Mouse (Mus musculus): Measurements from ENCODE around the gene Pithd1. TPM values are rescaled to one million over a fixed set of nuclear protein-coding genes. Genes with fewer than 3 reads are reported as not detected.
A peak's percentile ranks its signal among the peaks of the same experiment; 100 is the strongest.
"Not testable (repeated sequence)": the region's sequence is repeated elsewhere in the genome, so short reads cannot be mapped to it uniquely, and the experiment has no call there.

Gene Pithd1
- total RNA-seq, 2 experiments from 2014 or later: 25.3 to 26.3 TPM

DNA sequence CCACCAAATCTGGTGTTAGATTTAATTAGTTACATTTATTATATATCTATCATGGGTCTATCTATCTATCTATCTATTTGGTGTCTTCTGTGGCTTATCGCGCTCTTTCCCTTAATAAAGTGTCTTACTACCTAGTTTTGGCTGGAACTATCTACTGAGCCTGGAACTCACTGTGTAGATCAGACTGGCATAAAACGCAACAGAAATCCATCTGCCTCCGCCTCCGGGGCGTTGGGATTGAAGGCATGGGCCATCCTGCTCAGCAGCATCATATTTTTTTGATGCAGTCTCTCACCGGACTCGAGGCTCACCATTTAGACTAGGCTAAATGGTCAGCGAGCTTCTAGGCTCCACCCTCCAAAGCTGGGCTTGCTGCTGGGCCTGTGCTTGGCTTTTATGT lies 650 bp upstream of the Pithd1 start:
- no peak for DNase-seq (ENCODE audit: low spot score)

GRCm38 (mm10) chr4:135986301-135986942 lies 642 bp downstream of the Pithd1 start:
- peak; percentile 15 for DNase-seq (ENCODE audit: low spot score)

DNA sequence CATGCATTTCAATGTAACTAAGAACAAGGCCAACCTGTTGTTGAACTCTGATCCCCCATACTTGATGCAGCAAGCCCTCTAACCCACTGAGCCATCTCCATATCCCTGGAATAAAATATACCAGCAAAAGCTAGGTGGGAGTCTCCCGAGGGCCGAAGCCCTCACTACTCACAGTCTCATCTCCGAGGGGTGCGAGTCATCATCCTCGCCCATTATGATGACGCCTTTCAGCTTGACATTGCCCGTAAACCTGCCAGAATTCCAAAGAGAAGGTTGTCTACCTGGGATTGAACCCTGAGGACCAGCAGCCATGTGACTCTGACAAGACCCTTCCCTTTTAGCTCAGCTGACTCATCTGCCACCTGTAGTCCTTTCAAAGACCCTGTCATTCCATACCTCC lies 1.3 kb downstream of the Pithd1 start:
- no peak for DNase-seq (ENCODE audit: low spot score)

- no peak for DNase-seq (ENCODE audit: low spot score)
Measured at GRCm38 (mm10) chr4:135985193-135985592, 1.9 kb downstream of the Pithd1 start.

- no peak for DNase-seq (ENCODE audit: low spot score)
Measured at GRCm38 (mm10) chr4:135984556-135984955, 2.5 kb downstream of the Pithd1 start.

DNA sequence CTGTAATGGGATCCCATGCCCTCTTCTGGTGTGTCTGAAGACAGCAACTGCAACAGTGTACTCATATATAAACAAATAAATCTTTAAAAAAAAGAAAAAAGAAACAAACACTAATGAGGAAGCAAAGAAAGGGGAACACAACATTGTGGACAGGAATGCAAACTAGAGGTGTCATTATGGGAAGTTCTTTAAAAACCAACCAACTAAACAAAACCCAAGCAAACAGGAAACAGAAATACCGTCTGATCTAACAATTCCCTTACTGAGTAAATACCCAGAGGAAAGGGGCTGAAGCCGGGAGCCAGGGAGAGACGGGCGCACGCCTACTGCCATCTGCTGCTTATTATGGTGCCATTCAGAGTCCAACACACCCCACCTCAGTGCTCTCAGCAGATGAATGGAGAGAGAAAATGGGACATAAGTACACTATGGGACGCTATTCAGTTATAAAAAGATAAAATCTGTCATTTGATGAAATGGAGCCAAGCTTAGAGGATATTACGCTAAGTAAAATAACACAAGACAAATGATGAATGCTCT lies 5.5 kb downstream of the Pithd1 start:
- DNase-seq (ENCODE audit: low spot score): no peak

DNA sequence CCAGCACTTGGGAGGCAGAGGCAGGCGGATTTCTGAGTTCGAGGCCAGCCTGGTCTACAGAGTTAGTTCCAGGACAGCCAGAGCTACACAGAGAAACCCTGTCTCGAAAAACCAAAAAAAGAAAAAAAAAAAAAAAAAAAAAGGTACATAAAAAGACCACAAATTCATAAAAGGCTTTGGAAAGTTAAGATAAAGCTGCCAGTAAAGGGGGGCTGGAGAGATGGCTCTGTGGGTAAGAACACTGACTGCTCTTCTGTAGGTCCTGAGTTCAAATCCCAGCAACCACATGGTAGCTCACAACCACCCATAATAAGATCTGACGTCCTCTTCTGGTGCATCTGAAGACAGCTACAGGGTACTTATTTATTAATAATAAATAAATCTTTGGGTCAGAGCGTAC lies 6.8 kb downstream of the Pithd1 start:
- not testable (repeated sequence) for DNase-seq (ENCODE audit: low spot score)

- no peak for DNase-seq (ENCODE audit: low spot score)
Measured at GRCm38 (mm10) chr4:135976146-135976545, 10.9 kb downstream of the Pithd1 start.

DNA sequence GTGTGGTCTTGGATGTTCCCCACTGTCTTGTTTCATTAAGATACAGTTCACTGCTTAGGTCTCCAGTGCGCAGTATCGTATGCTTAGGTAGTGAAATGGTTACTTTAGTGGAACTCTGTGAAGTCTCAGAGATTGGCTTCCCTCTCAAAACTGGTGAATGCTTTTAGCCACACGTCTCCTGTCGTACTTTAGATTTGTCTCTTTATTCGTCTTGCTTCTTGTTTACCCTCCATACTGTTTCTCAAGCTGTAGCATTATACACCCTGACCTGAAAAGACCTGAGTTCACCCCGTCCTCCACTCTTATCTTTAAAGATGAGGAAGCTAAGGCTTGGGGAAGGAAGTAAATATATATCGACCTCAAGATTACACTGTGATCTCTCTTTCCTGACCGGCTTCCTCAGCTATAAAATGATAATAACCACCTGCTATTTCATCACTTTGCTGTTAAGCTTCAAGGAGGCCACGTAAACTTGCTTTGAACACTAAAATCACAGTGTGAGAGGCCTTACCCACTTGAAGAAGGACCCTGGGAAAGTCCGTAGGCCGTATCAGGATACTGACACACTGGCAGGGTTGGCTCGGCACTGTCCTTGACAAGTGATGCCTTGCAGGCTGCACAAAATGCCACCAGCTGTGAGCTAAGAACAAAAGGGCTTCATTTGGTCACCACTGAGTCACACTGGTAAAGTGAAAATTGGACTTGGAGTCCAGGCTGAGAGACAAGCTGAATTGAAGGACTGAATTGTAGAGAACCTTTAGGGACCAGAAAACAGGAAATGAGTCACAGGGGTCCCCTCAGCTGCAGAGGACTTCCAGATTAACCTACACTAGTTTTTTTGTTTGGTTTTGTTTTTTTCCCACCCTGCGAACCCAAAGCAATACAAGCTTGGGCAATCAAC lies 13.9 kb downstream of the Pithd1 start:
- DNase-seq (ENCODE audit: low spot score): no peak

DNA sequence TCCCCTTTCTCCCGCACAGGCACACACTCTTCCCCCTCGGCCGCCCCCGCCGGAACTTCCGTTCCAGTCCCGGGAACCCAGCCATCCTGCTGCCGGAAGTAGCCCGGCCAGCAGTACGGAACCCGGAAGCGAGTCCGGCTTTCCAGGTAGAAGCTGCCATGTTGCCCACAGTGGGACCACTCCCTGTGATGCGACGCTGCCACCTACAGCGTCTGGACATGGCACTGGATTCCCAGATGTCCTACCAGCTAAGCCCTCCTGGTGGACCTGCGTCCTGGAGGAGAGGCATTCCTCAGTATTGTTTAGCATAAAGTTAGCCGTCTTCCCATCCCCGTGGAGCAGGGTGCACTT lies 14.5 kb downstream of the Pithd1 start, which contains the start of gene Lypla2:
Lypla2 (minus strand) TSS at position 71 of the 351 bp plus-strand sequence.
- DNase-seq (ENCODE audit: low spot score): peak; percentile 91

GRCm38 (mm10) chr4:135971805-135972555 lies 15.1 kb downstream of the Pithd1 start:
- DNase-seq (ENCODE audit: low spot score): no peak

DNA sequence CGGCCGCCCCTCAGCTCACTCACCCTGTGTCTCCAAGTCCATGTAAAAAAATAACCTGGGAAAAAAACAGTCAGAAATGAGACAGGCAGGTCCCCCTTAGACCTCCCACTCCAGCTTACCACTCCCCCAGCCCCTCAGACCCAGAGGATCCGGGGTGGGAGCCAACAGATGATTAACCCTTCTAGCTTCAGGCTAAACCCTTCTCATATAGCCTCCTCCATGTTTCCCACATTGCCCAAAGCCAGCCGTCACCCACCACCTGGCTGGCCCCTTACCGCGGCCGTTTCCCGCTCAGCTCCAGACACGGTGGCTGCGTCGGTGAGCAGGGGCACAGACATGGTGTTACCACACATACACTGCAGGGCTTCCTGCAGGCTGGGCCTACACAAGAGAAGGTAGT lies 16.5 kb downstream of the Pithd1 start:
- no peak for DNase-seq (ENCODE audit: low spot score)

- no peak for DNase-seq (ENCODE audit: low spot score)
Measured at GRCm38 (mm10) chr4:135969070-135969750, 17.9 kb downstream of the Pithd1 start.

- no peak for DNase-seq (ENCODE audit: low spot score)
Measured at GRCm38 (mm10) chr4:135968271-135968869, 18.7 kb downstream of the Pithd1 start.

DNA sequence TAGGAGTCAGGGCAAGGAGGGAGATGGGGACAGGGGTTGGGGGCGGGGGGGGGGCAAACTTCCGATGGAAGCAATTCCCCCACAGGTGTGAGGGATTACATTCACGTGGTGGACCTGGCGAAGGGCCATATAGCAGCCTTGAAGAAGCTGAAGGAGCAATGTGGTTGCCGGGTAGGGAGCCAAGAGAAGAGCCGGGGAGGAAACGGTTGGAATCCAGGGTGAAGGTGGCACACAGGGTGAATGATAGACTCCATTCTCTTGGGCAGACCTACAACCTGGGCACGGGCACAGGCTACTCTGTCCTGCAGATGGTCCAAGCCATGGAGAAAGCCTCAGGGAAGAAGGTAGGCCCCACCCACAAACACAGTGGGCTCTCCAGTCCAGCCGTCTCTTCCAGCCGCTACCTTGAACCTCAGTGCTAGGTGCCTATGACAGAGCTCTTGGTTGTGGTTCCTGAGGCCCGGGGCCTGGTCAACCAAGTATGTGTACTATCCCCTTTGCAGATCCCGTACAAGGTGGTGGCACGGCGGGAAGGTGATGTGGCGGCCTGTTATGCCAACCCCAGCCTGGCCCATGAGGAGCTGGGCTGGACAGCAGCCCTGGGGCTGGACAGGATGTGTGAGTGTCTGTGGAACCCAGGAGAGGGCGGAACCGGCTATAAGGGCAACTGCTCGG lies 19.8 kb downstream of the Pithd1 start:
- DNase-seq (ENCODE audit: low spot score): no peak

DNA sequence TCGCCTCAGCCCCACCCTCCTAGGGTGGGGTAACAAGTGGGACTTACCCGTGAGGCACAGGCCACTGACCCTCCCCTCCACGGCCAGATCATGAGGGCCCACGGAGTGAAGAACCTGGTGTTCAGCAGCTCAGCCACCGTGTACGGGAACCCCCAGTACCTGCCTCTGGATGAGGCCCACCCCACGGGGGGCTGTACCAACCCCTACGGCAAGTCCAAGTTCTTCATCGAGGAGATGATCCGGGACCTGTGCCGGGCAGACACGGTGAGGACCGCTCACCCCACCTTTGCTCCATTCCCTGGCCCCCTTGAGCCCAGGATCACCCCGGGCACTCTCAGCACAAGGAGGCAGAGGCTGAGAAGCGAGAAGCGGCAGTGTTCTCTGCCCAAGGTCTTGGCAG lies 20.8 kb downstream of the Pithd1 start:
- no peak for DNase-seq (ENCODE audit: low spot score)

DNA sequence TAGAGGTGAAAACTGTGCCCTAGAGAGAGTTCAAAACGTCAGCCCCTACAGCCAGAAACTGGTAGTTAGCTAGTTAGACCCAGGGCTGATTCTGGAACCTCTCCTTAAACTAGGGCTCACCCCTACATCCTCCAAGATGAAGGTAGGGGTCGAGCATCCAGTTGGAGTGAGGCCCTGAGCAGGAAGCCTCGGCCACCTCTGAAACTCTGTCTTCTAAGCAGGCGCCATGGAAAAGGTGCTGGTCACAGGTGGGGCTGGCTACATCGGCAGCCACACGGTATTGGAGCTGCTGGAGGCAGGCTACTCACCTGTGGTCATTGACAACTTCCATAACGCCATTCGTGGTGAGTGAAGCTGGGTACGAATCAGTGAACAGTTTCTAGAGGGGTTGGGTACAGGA lies 22.0 kb downstream of the Pithd1 start:
- DNase-seq (ENCODE audit: low spot score): no peak

DNA sequence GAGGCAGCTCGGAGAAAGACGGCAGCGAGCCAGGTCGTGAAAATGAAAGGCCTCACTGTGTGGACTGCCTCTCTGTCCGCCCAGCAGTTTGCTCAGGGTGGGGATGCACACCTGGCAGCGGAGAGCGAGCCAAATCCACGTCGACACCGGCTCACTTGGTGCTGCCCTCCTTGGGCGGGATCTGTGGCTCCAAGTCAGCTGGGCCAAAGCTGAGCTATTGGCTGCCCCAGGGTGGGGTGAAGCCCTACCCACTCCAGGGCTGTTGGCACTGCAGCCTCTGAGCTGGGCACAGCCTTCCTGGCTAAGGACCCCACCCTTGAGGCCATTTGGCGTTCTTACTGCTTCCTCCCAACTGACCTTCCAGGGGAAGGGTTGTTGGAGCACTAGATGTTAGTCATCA lies 22.6 kb downstream of the Pithd1 start:
- DNase-seq (ENCODE audit: low spot score): peak; percentile 28

- DNase-seq (ENCODE audit: low spot score): peak; percentile 93
Measured at GRCm38 (mm10) chr4:135963457-135964193, 23.4 kb downstream of the Pithd1 start, which contains the start of gene Gale. Gene Gale, plus strand, starts transcription at chr4:135963727.
